Mouse (Mus musculus) hindbrain, embryonic 14.5 days (tissue): Measurements from ENCODE around the gene Mapk9. TPM values are rescaled to one million over a fixed set of nuclear protein-coding genes. Genes with fewer than 3 reads are reported as not detected.

ENCODE experiments used
- ATAC-seq: fragments of 200-750 bp; cut with Nextera tagmentation; 2 replicates; pipeline ENCODE4 v1.8.0; 2017; ENCODE audit warnings: moderate number of reproducible peaks, mild to moderate bottlenecking, moderate TSS enrichment, moderate library complexity; ENCODE audit not compliant: low FRiP score
- DNase-seq: peaks from one replicate; pipeline ENCODE4 v3.0.0-alpha.2; 2015; ENCODE audit warnings: low spot score
- H3K27ac ChIP-seq: fragments of 300-500 bp; sonication (generic); 2 replicates; pipeline ENCODE4 v1.5.1; 2014; ENCODE audit warnings: mild to moderate bottlenecking, moderate library complexity
- H3K27me3 ChIP-seq: fragments of 300-500 bp; sonication (generic); 2 replicates; pipeline ENCODE4 v1.6.1; 2014; ENCODE audit warnings: mild to moderate bottlenecking, low read length, mixed read lengths; ENCODE audit not compliant: control insufficient read depth, insufficient read depth
- H3K36me3 ChIP-seq: fragments of 300-500 bp; sonication (generic); replicated peaks from 2 replicates; pipeline ENCODE4 v1.6.1; 2014; ENCODE audit not compliant: control insufficient read depth, insufficient read depth
- H3K4me1 ChIP-seq: fragments of 300-500 bp; sonication (generic); replicated peaks from 2 replicates; pipeline ENCODE4 v1.6.1; 2014; ENCODE audit warnings: antibody characterized with exemption, low read length, mixed read lengths; ENCODE audit not compliant: control insufficient read depth, insufficient read depth
- H3K4me2 ChIP-seq: fragments of 300-500 bp; sonication (generic); replicated peaks from 2 replicates; pipeline ENCODE4 v1.6.1; 2014; ENCODE audit warnings: mild to moderate bottlenecking, moderate library complexity
- H3K4me3 ChIP-seq: fragments of 300-500 bp; sonication (generic); replicated peaks from 2 replicates; pipeline ENCODE4 v1.5.1; 2014; ENCODE audit warnings: mild to moderate bottlenecking, low read length
- H3K9ac ChIP-seq: fragments of 300-500 bp; sonication (generic); 2 replicates; pipeline ENCODE4 v1.6.1; 2014
- H3K9me3 ChIP-seq: fragments of 300-500 bp; sonication (generic); 2 replicates; pipeline ENCODE4 v1.6.1; 2016; ENCODE audit warnings: low read length; ENCODE audit not compliant: control insufficient read depth
- WGBS: fragments of 180-500 bp; shearing (Covaris S2); extraction: QIAGEN DNeasy Blood & Tissue Kit; methylation state at CpG from one replicate; pipeline ENCODE4 v1.1.7; 2014; 5-methylcytosine and 5-hydroxymethylcytosine counted together
- polyA plus RNA-seq: library from polyadenylated mRNA; unstranded; fragments of >200 nt; fragmentation: Nextera tagmentation; extraction: Ambion mirVana; gene quantifications from 2 replicates; pipeline ENCODE4 v1.2.1, GENCODE M21; 2014

Gene Mapk9
- polyA plus RNA-seq, 1 experiment from 2014 or later = 86.6 TPM

- 96% methylated on average over 5 of the region's 5 CpGs for whole genome bisulfite sequencing
- Histone ChIP-seq H3K27me3 (no peaks in the 10 kb centered on the region), H3K4me3 (no peak overlapping the region), H3K9me3 (no peaks in the 10 kb centered on the region), H3K9ac (no peak overlapping the region), H3K4me1 (no peaks in the 10 kb centered on the region), H3K27ac (no peak overlapping the region), H3K4me2 (no peak overlapping the region), H3K36me3 (peaks cover 16% of the 10 kb centered on the region)
- no peak for ATAC-seq
- DNase-seq = no peak
Observed at GRCm38 (mm10) chr11:49832962-49833361, 13.6 kb upstream of the Mapk9 start.

GRCm38 (mm10) chr11:49834248-49834647 lies 12.3 kb upstream of the Mapk9 start:
- Histone ChIP-seq H3K27me3 (no peaks in the 10 kb centered on the region), H3K36me3 (peaks cover 16% of the 10 kb centered on the region), H3K4me3 (no peak overlapping the region), H3K4me2 (no peak overlapping the region), H3K9ac (no peak overlapping the region), H3K27ac (no peak overlapping the region), H3K4me1 (no peaks in the 10 kb centered on the region), H3K9me3 (no peaks in the 10 kb centered on the region)
- DNase-seq = no peak
- WGBS = 93% methylated on average over 6 of the region's 6 CpGs
- ATAC-seq = no peak

GRCm38 (mm10) chr11:49835257-49835956 lies 11.1 kb upstream of the Mapk9 start:
- 94% methylated on average over 11 of the region's 11 CpGs for WGBS
- Histone ChIP-seq H3K9me3 (no peaks in the 10 kb centered on the region), H3K27ac (no peak overlapping the region), H3K4me1 (no peaks in the 10 kb centered on the region), H3K36me3 (peaks cover 16% of the 10 kb centered on the region), H3K4me3 (no peak overlapping the region), H3K4me2 (no peak overlapping the region), H3K27me3 (no peaks in the 10 kb centered on the region), H3K9ac (no peak overlapping the region)
- DNase-seq = no peak
- ATAC-seq = no peak

GRCm38 (mm10) chr11:49837717-49838407 lies 8.7 kb upstream of the Mapk9 start:
- Histone ChIP-seq H3K9ac (no peak overlapping the region), H3K27ac (no peak overlapping the region), H3K9me3 (no peaks in the 10 kb centered on the region), H3K4me3 (no peak overlapping the region), H3K4me2 (no peak overlapping the region), H3K27me3 (no peaks in the 10 kb centered on the region), H3K36me3 (peaks cover 12% of the 10 kb centered on the region), H3K4me1 (no peaks in the 10 kb centered on the region)
- DNase-seq = no peak
- WGBS = 42% methylated on average over 13 of the region's 13 CpGs
- ATAC-seq = no peak

GRCm38 (mm10) chr11:49840666-49841065 lies 5.9 kb upstream of the Mapk9 start:
- Histone ChIP-seq H3K4me1 (no peaks in the 10 kb centered on the region), H3K4me2 (no peak overlapping the region), H3K36me3 (no peaks in the 10 kb centered on the region), H3K27ac (no peak overlapping the region), H3K4me3 (no peak overlapping the region), H3K9me3 (no peaks in the 10 kb centered on the region), H3K27me3 (no peaks in the 10 kb centered on the region), H3K9ac (no peak overlapping the region)
- no peak for ATAC-seq
- 91% methylated on average over 1 of the region's 1 CpGs for WGBS
- DNase-seq = no peak

GRCm38 (mm10) chr11:49841886-49842285 lies 4.7 kb upstream of the Mapk9 start:
- no peak for DNase-seq
- H3K36me3 ChIP-seq = no peaks in the 10 kb centered on the region
- WGBS = 95% methylated on average over 1 of the region's 1 CpGs

GRCm38 (mm10) chr11:49842718-49843117 lies 3.8 kb upstream of the Mapk9 start:
- Histone ChIP-seq H3K27ac (no peak overlapping the region), H3K27me3 (no peaks in the 10 kb centered on the region), H3K9me3 (no peaks in the 10 kb centered on the region), H3K9ac (no peak overlapping the region), H3K4me1 (peaks cover 4% of the 10 kb centered on the region), H3K4me2 (no peak overlapping the region), H3K36me3 (no peaks in the 10 kb centered on the region), H3K4me3 (no peak overlapping the region)
- ATAC-seq (no peak), DNase-seq (no peak)
- WGBS = 49% methylated on average over 3 of the region's 3 CpGs

More at GRCm38 (mm10) chr11:49841886-49842285, 4.7 kb upstream of the Mapk9 start:
- Histone ChIP-seq H3K9ac (no peak overlapping the region), H3K4me3 (no peak overlapping the region), H3K9me3 (no peaks in the 10 kb centered on the region), H3K27me3 (no peaks in the 10 kb centered on the region), H3K4me2 (no peak overlapping the region), H3K4me1 (no peaks in the 10 kb centered on the region), H3K27ac (no peak overlapping the region)
- no peak for ATAC-seq

- no peak overlapping the region for H3K4me3 ChIP-seq
- no peak overlapping the region for H3K9ac ChIP-seq
- H3K27me3 ChIP-seq = no peaks in the 10 kb centered on the region
- ATAC-seq = no peak
- H3K4me1 ChIP-seq = peaks cover 16% of the 10 kb centered on the region
- no peaks in the 10 kb centered on the region for H3K9me3 ChIP-seq
- no peak overlapping the region for H3K4me2 ChIP-seq
- no peak for DNase-seq
- no peak overlapping the region for H3K27ac ChIP-seq
- WGBS = 94% methylated on average over 10 of the region's 10 CpGs
- H3K36me3 ChIP-seq = no peaks in the 10 kb centered on the region
Observed at GRCm38 (mm10) chr11:49844311-49844710, 2.2 kb upstream of the Mapk9 start.

- 60% methylated on average over 3 of the region's 3 CpGs for WGBS
- Histone ChIP-seq H3K9me3 (no peaks in the 10 kb centered on the region), H3K4me2 (no peak overlapping the region), H3K9ac (no peak overlapping the region), H3K4me1 (peaks cover 16% of the 10 kb centered on the region), H3K27ac (no peak overlapping the region), H3K4me3 (no peak overlapping the region), H3K36me3 (peaks cover 3% of the 10 kb centered on the region; the same call in 1 of the 2 replicates), H3K27me3 (no peaks in the 10 kb centered on the region)
- no peak for ATAC-seq
- DNase-seq = peak; percentile 63
Observed at GRCm38 (mm10) chr11:49844969-49845368, 1.6 kb upstream of the Mapk9 start.
